In genomic region chr9:75289545-75289944, GRCm38 (mm10) we compare ENCODE assay signal across 9 mouse cellular contexts. TPM values are rescaled to one million over a fixed set of nuclear protein-coding genes. Genes with fewer than 3 reads are reported as not detected.
DNase-seq lines count a peak whose midpoint lies in the region; ATAC-seq and TF ChIP-seq lines count a peak whose summit lies in the region.
"Had no signal": no experiment of that assay in that cellular context is flagged by ENCODE, and none has a peak within 500 bp of the region (broad histone marks: within the 10 kb centered on the region; RNA-seq: fewer than 3 reads in every experiment).

No protein-coding gene starts in this region.

- H3K27ac ChIP-seq in liver, embryonic 14.5 days: no peak overlapping the region
- no peak overlapping the region for H3K27ac ChIP-seq in liver, embryonic 12.5 days

- no peak overlapping the region for H3K9ac ChIP-seq in liver, embryonic 14.5 days (replicated peaks)
- no peak overlapping the region for H3K9ac ChIP-seq in liver, embryonic 12.5 days

- no peak for TF ChIP-seq EP300 in liver, embryonic 14.5 days (IDR thresholded peaks at IDR 0.05; ENCODE audit: low read depth)

- H3K4me1 ChIP-seq in liver, embryonic 14.5 days (replicated peaks; ENCODE audit: control insufficient read depth in 2 of 2, insufficient read depth in 2 of 2, low read length in 1 of 2): no peaks in the 10 kb centered on the region
- H3K4me1 ChIP-seq in liver, embryonic 12.5 days: no peaks in the 10 kb centered on the region

- no peak overlapping the region for H3K4me3 ChIP-seq in liver, embryonic 14.5 days (ENCODE audit: insufficient read depth in 1 of 2, low read depth in 2 of 2, low read length in 2 of 2)
- H3K4me3 ChIP-seq in liver, embryonic 12.5 days: no peak overlapping the region

- H3K4me2 ChIP-seq in liver, embryonic 14.5 days (ENCODE audit: low read depth): no peak overlapping the region
- no peak overlapping the region for H3K4me2 ChIP-seq in liver, embryonic 12.5 days

- no peaks in the 10 kb centered on the region for H3K27me3 ChIP-seq in liver, embryonic 14.5 days (ENCODE audit: control insufficient read depth, insufficient read depth, low read length)
- H3K27me3 ChIP-seq in liver, embryonic 12.5 days (replicated peaks): no peaks in the 10 kb centered on the region

- 26% methylated on average over 4 of the region's 4 CpGs for WGBS in liver, embryonic 14.5 days (ENCODE audit: insufficient replicate concordance)
- WGBS in liver, embryonic 12.5 days (ENCODE audit: insufficient replicate concordance): 21% methylated on average over 4 of the region's 4 CpGs

- DNase-seq in cerebellum, postnatal 10 days: peak; percentile 43 to 62
- no peak for DNase-seq in cerebellum, adult 11 months
- no peak for DNase-seq in liver, embryonic 14.5 days (ENCODE audit: low read depth in 3 of 3, low spot score in 3 of 3)
- DNase-seq in c-Kit-positive CD71-positive TER-119-positive erythroid progenitor cells, embryonic 14.5 days (ENCODE audit: low spot score): peak; percentile 20
- DNase-seq in mesoderm, embryonic 11.5 days (ENCODE audit: low read depth, low spot score): peak; percentile 21
- no peak for DNase-seq in left cerebral cortex, postnatal 36 days (ENCODE audit: low spot score in 2 of 2)
- DNase-seq in frontal cortex, postnatal 36 days (ENCODE audit: low spot score in 2 of 2): no peak

- ATAC-seq in liver, embryonic 14.5 days (ENCODE audit: insufficient read depth): no peak
- ATAC-seq in liver, embryonic 12.5 days: no peak

- intact Hi-C loops in left cerebral cortex, postnatal 36 days (cut with DNase I): no loop called here

- H3K36me3 ChIP-seq in liver, embryonic 14.5 days (replicated peaks; ENCODE audit: control insufficient read depth, insufficient read depth, low read depth): no peaks in the 10 kb centered on the region
- H3K36me3 ChIP-seq in liver, embryonic 12.5 days: no peaks in the 10 kb centered on the region

- peak; percentile 40; the same call in 1 of the 2 replicates for TF ChIP-seq CTCF in liver, embryonic 14.5 days (IDR thresholded peaks at IDR 0.05; ENCODE audit: low read depth)

- H3K9me3 ChIP-seq in liver, embryonic 14.5 days (ENCODE audit: control insufficient read depth, low read length): no peaks in the 10 kb centered on the region
- H3K9me3 ChIP-seq in liver, embryonic 12.5 days (replicated peaks): no peaks in the 10 kb centered on the region

RNA-seq across cellular contexts. Expression of gene Gnb5, which starts 16.5 kb away (rescaled TPM):
- polyA plus RNA-seq in liver, embryonic 14.5 days (2012; rRNA removed): 0.89 and 1.1 TPM in 2 replicates
- polyA plus RNA-seq in liver, embryonic 14.5 days (2014; fragmentation: Nextera tagmentation; extraction: Ambion mirVana): 1.2 TPM in 2 replicates
- polyA plus RNA-seq in liver, embryonic 12.5 days (2016; fragmentation: Nextera tagmentation; extraction: Ambion mirVana): 3.5 and 3.9 TPM in 2 replicates
- total RNA-seq in left cerebral cortex, postnatal 36 days (2021): 100 to 1,000 TPM; 149 to 158 TPM

RNA-seq across cellular contexts. Expression of gene Myo5c, which starts 57.7 kb away (rescaled TPM):
- 0.52 and 0.93 TPM in 2 replicates for polyA plus RNA-seq in liver, embryonic 14.5 days (2012; rRNA removed)
- 0.41 and 0.51 TPM in 2 replicates for polyA plus RNA-seq in liver, embryonic 14.5 days (2014; fragmentation: Nextera tagmentation; extraction: Ambion mirVana)
- 0.41 and 0.49 TPM in 2 replicates for polyA plus RNA-seq in liver, embryonic 12.5 days (2016; fragmentation: Nextera tagmentation; extraction: Ambion mirVana)
- total RNA-seq in left cerebral cortex, postnatal 36 days (2021): 1 to 10 TPM; 4.4 to 6.3 TPM

RNA-seq across cellular contexts. Expression of gene Bcl2l10, which starts 58.0 kb away (rescaled TPM):
- not detected in 2 replicates for polyA plus RNA-seq in liver, embryonic 14.5 days (2012; rRNA removed)
- polyA plus RNA-seq in liver, embryonic 14.5 days (2014; fragmentation: Nextera tagmentation; extraction: Ambion mirVana): not detected in 2 replicates
- polyA plus RNA-seq in liver, embryonic 12.5 days (2016; fragmentation: Nextera tagmentation; extraction: Ambion mirVana): not detected in 2 replicates
- not detected for total RNA-seq in left cerebral cortex, postnatal 36 days (2021)
- polyA plus RNA-seq: limb, embryonic 14.5 days had no signal

Comparison
In these comparisons a context has a peak if more than half of its experiments do, and no peak if none do; other contexts are left out.
1. DNase-seq: peak in cerebellum, postnatal 10 days (2 of 2), c-Kit-positive CD71-positive TER-119-positive erythroid progenitor cells, embryonic 14.5 days (single experiment) and mesoderm, embryonic 11.5 days (single experiment); none in cerebellum, adult 11 months (single experiment), liver, embryonic 14.5 days (0 of 3), left cerebral cortex, postnatal 36 days (0 of 2) and frontal cortex, postnatal 36 days (0 of 2).